Mouse (Mus musculus): ENCODE measurements around the gene Gnai2. TPM values are rescaled to one million over a fixed set of nuclear protein-coding genes. Genes with fewer than 3 reads are reported as not detected.

Gene Gnai2
- total RNA-seq, 2 experiments from 2014 or later, result 215 to 224 TPM

GRCm38 (mm10) chr9:107632478-107632877 is 2.7 kb downstream of the Gnai2 start:
- DNase-seq (ENCODE audit: low spot score in 2 of 2), result no peak

GRCm38 (mm10) chr9:107631861-107632260 is 3.3 kb downstream of the Gnai2 start:
- no peak for DNase-seq (ENCODE audit: low spot score in 2 of 2)

- no peak for DNase-seq (ENCODE audit: low spot score in 2 of 2)
These were observed 3.8 kb downstream of the Gnai2 start for GRCm38 (mm10) chr9:107631311-107631826.

GRCm38 (mm10) chr9:107630576-107630975 is 4.6 kb downstream of the Gnai2 start:
- DNase-seq (ENCODE audit: low spot score in 2 of 2), result peak; percentile 54 to 76

- DNase-seq (ENCODE audit: low spot score in 2 of 2), result peak; percentile 43 to 45
These were observed 5.2 kb downstream of the Gnai2 start for GRCm38 (mm10) chr9:107629901-107630425.

- DNase-seq (ENCODE audit: low spot score in 2 of 2), result no peak
These were observed 5.8 kb downstream of the Gnai2 start for GRCm38 (mm10) chr9:107629411-107629730.

- DNase-seq (ENCODE audit: low spot score in 2 of 2), result no peak
These were observed 6.3 kb downstream of the Gnai2 start for GRCm38 (mm10) chr9:107628721-107629410.

GRCm38 (mm10) chr9:107627387-107628255 is 7.5 kb downstream of the Gnai2 start:
- DNase-seq (ENCODE audit: low spot score in 2 of 2), result no peak

GRCm38 (mm10) chr9:107626844-107627277 is 8.3 kb downstream of the Gnai2 start:
- DNase-seq (ENCODE audit: low spot score in 2 of 2), result peak; percentile 79 to 81

- DNase-seq (ENCODE audit: low spot score in 2 of 2), result no peak
These were observed 8.9 kb downstream of the Gnai2 start for GRCm38 (mm10) chr9:107626158-107626843.

GRCm38 (mm10) chr9:107625351-107626128 is 9.6 kb downstream of the Gnai2 start:
- no peak for DNase-seq (ENCODE audit: low spot score in 2 of 2)

GRCm38 (mm10) chr9:107624951-107625350 is 10.2 kb downstream of the Gnai2 start:
- no peak for DNase-seq (ENCODE audit: low spot score in 2 of 2)

- DNase-seq (ENCODE audit: low spot score in 2 of 2), result no peak
These were observed 10.6 kb downstream of the Gnai2 start for GRCm38 (mm10) chr9:107624539-107624938.

- DNase-seq (ENCODE audit: low spot score in 2 of 2), result no peak
These were observed 14.2 kb downstream of the Gnai2 start for GRCm38 (mm10) chr9:107620954-107621353.

- DNase-seq (ENCODE audit: low spot score in 2 of 2), result no peak
These were observed 15.7 kb downstream of the Gnai2 start for GRCm38 (mm10) chr9:107619546-107619879.

- no peak for DNase-seq (ENCODE audit: low spot score in 2 of 2)
These were observed 16.2 kb downstream of the Gnai2 start for GRCm38 (mm10) chr9:107618778-107619545.

GRCm38 (mm10) chr9:107618098-107618497 is 17.1 kb downstream of the Gnai2 start:
- no peak for DNase-seq (ENCODE audit: low spot score in 2 of 2)

GRCm38 (mm10) chr9:107617461-107617860 is 17.7 kb downstream of the Gnai2 start:
- DNase-seq (ENCODE audit: low spot score in 2 of 2), result no peak

- no peak for DNase-seq (ENCODE audit: low spot score in 2 of 2)
These were observed 20.1 kb downstream of the Gnai2 start for GRCm38 (mm10) chr9:107615035-107615434.
